Mouse (Mus musculus) stomach, embryonic 16.5 days (tissue): ENCODE data around the gene Eva1a. TPM values are rescaled to one million over a fixed set of nuclear protein-coding genes. Genes with fewer than 3 reads are reported as not detected.

Source experiments
- ATAC-seq: fragments of 200-750 bp; cut with Nextera tagmentation; 2 replicates; pipeline ENCODE4 v1.8.0; 2017; ENCODE audit warnings: moderate number of reproducible peaks, moderate TSS enrichment; ENCODE audit not compliant: insufficient read depth, low FRiP score
- H3K27ac ChIP-seq: fragments of 300-500 bp; sonication (generic); 2 replicates; pipeline ENCODE4 v1.5.1; 2014; ENCODE audit warnings: low read length
- H3K27me3 ChIP-seq: fragments of 300-500 bp; sonication (generic); 2 replicates; pipeline ENCODE4 v1.6.1; 2014; ENCODE audit warnings: low read length, control low read depth, mixed read lengths; ENCODE audit not compliant: control insufficient read depth, insufficient read depth
- H3K36me3 ChIP-seq: fragments of 300-500 bp; sonication (generic); 2 replicates; pipeline ENCODE4 v1.6.1; 2014; ENCODE audit warnings: low read length; ENCODE audit not compliant: control insufficient read depth, insufficient read depth
- H3K4me1 ChIP-seq: fragments of 300-500 bp; sonication (generic); 2 replicates; pipeline ENCODE4 v1.6.1; 2014; ENCODE audit warnings: low read length, control low read depth, mixed read lengths; ENCODE audit not compliant: control insufficient read depth, insufficient read depth
- H3K4me2 ChIP-seq: fragments of 300-500 bp; sonication (generic); 2 replicates; pipeline ENCODE4 v1.6.1; 2014; ENCODE audit warnings: low read depth, low read length, mixed read lengths
- H3K4me3 ChIP-seq: fragments of 300-500 bp; sonication (generic); replicated peaks from 2 replicates; pipeline ENCODE4 v1.5.1; 2014; ENCODE audit warnings: mild to moderate bottlenecking, low read length
- H3K9ac ChIP-seq: fragments of 300-500 bp; sonication (generic); 2 replicates; pipeline ENCODE4 v1.6.1; 2014; ENCODE audit warnings: low read length
- H3K9me3 ChIP-seq: fragments of 300-500 bp; sonication (generic); replicated peaks from 2 replicates; pipeline ENCODE4 v1.6.1; 2016; ENCODE audit warnings: low read length, control low read depth; ENCODE audit not compliant: control insufficient read depth
- whole genome bisulfite sequencing: fragments of 180-500 bp; shearing (Covaris S2); extraction: QIAGEN DNeasy Blood & Tissue Kit; methylation state at CpG from one replicate; pipeline ENCODE4 v1.1.7; 2014; 5-methylcytosine and 5-hydroxymethylcytosine counted together
- polyA plus RNA-seq: library from polyadenylated mRNA; unstranded; fragments of >200 nt; fragmentation: Nextera tagmentation; extraction: Ambion mirVana; gene quantifications from 2 replicates; pipeline ENCODE4 v1.2.1, GENCODE M21; 2015

The Eva1a gene
- polyA plus RNA-seq, 1 experiment from 2014 or later, result 16.1 TPM

- H3K27ac ChIP-seq, result no peak overlapping the region
These were observed 11.9 kb downstream of the Eva1a start for GRCm38 (mm10) chr6:82052726-82053118.

GRCm38 (mm10) chr6:82054854-82055253, 14.0 kb downstream of the Eva1a start:
- 74% methylated on average over 7 of the region's 7 CpGs for WGBS
- Histone ChIP-seq H3K4me2 (no peak overlapping the region), H3K4me1 (peaks cover 9% of the 10 kb centered on the region; the same call in 1 of the 2 replicates), H3K9ac (no peak overlapping the region), H3K4me3 (no peak overlapping the region), H3K27me3 (no peaks in the 10 kb centered on the region), H3K9me3 (no peaks in the 10 kb centered on the region), H3K36me3 (no peaks in the 10 kb centered on the region), H3K27ac (no peak overlapping the region)
- no peak for ATAC-seq

More at GRCm38 (mm10) chr6:82052726-82053118, 11.9 kb downstream of the Eva1a start:
- Histone ChIP-seq H3K9me3 (no peaks in the 10 kb centered on the region), H3K4me1 (peaks cover 5% of the 10 kb centered on the region), H3K4me3 (no peak overlapping the region), H3K27me3 (no peaks in the 10 kb centered on the region), H3K4me2 (no peak overlapping the region), H3K36me3 (no peaks in the 10 kb centered on the region), H3K9ac (no peak overlapping the region)
- ATAC-seq, result no peak
- 60% methylated on average over 2 of the region's 2 CpGs for WGBS

GRCm38 (mm10) chr6:82059896-82060295, 19.1 kb downstream of the Eva1a start:
- H3K9me3 ChIP-seq, result no peaks in the 10 kb centered on the region

GRCm38 (mm10) chr6:82065230-82065629, 24.4 kb downstream of the Eva1a start:
- 0 out of 2 replicates have a peak, but pooled peaks cover 3% of the 10 kb centered on the region for H3K4me1 ChIP-seq
- no peak overlapping the region for H3K27ac ChIP-seq
- no peaks in the 10 kb centered on the region for H3K27me3 ChIP-seq
- H3K9ac ChIP-seq, result no peak overlapping the region
- no peak overlapping the region for H3K4me2 ChIP-seq
- H3K9me3 ChIP-seq, result no peaks in the 10 kb centered on the region
- H3K4me3 ChIP-seq, result no peak overlapping the region
- no peaks in the 10 kb centered on the region for H3K36me3 ChIP-seq
- 79% methylated on average over 5 of the region's 5 CpGs for WGBS
- ATAC-seq, result no peak

More at GRCm38 (mm10) chr6:82059896-82060295, 19.1 kb downstream of the Eva1a start:
- 0 out of 2 replicates have a peak, but pooled peaks cover 9% of the 10 kb centered on the region for H3K4me1 ChIP-seq
- no peak overlapping the region for H3K4me3 ChIP-seq
- H3K27ac ChIP-seq, result no peak overlapping the region
- H3K36me3 ChIP-seq, result no peaks in the 10 kb centered on the region
- no peak overlapping the region for H3K9ac ChIP-seq
- H3K27me3 ChIP-seq, result no peaks in the 10 kb centered on the region
- WGBS, result 65% methylated on average over 7 of the region's 7 CpGs
- no peak overlapping the region for H3K4me2 ChIP-seq
- ATAC-seq, result no peak

- H3K4me2 ChIP-seq, result no peak overlapping the region
- H3K36me3 ChIP-seq, result no peaks in the 10 kb centered on the region
- 0 out of 2 replicates have a peak, but pooled peaks cover 3% of the 10 kb centered on the region for H3K4me1 ChIP-seq
- ATAC-seq, result no peak
- no peak overlapping the region for H3K27ac ChIP-seq
- H3K9me3 ChIP-seq, result no peaks in the 10 kb centered on the region
- H3K9ac ChIP-seq, result no peak overlapping the region
- no peaks in the 10 kb centered on the region for H3K27me3 ChIP-seq
- 87% methylated on average over 8 of the region's 8 CpGs for WGBS
- no peak overlapping the region for H3K4me3 ChIP-seq
These were observed 25.8 kb downstream of the Eva1a start for GRCm38 (mm10) chr6:82066515-82067081.

- Histone ChIP-seq H3K36me3 (peaks cover 4% of the 10 kb centered on the region; the same call in 1 of the 2 replicates), H3K4me3 (no peak overlapping the region), H3K27me3 (no peaks in the 10 kb centered on the region), H3K9ac (no peak overlapping the region), H3K4me1 (0 out of 2 replicates have a peak, but pooled peaks cover 3% of the 10 kb centered on the region), H3K4me2 (no peak overlapping the region), H3K27ac (no peak overlapping the region), H3K9me3 (no peaks in the 10 kb centered on the region; the same call in 1 of the 2 replicates)
- ATAC-seq, result no peak
- WGBS, result 77% methylated on average over 6 of the region's 6 CpGs
These were observed 29.6 kb downstream of the Eva1a start for GRCm38 (mm10) chr6:82070459-82070858.

- H3K27ac ChIP-seq, result no peak overlapping the region
- H3K36me3 ChIP-seq, result peaks cover 4% of the 10 kb centered on the region; the same call in 1 of the 2 replicates
- no peaks in the 10 kb centered on the region for H3K4me1 ChIP-seq
- WGBS, result 79% methylated on average over 2 of the region's 2 CpGs
- no peaks in the 10 kb centered on the region; the same call in 1 of the 2 replicates for H3K9me3 ChIP-seq
- H3K27me3 ChIP-seq, result no peaks in the 10 kb centered on the region
- H3K4me2 ChIP-seq, result no peak overlapping the region
- peak; percentile 69 for ATAC-seq
- no peak overlapping the region for H3K4me3 ChIP-seq
- H3K9ac ChIP-seq, result no peak overlapping the region
These were observed 32.2 kb downstream of the Eva1a start for GRCm38 (mm10) chr6:82073011-82073410.

- no peak for ATAC-seq
- WGBS, result 96% methylated on average over 3 of the region's 3 CpGs
- no peaks in the 10 kb centered on the region for H3K27me3 ChIP-seq
- H3K9ac ChIP-seq, result no peak overlapping the region
- no peak overlapping the region for H3K27ac ChIP-seq
- H3K4me3 ChIP-seq, result no peak overlapping the region
- H3K4me2 ChIP-seq, result no peak overlapping the region
- peaks cover 4% of the 10 kb centered on the region; the same call in 1 of the 2 replicates for H3K36me3 ChIP-seq
- no peaks in the 10 kb centered on the region; the same call in 1 of the 2 replicates for H3K9me3 ChIP-seq
- no peaks in the 10 kb centered on the region for H3K4me1 ChIP-seq
These were observed 32.7 kb downstream of the Eva1a start for GRCm38 (mm10) chr6:82073567-82073966.

- peaks cover 4% of the 10 kb centered on the region; the same call in 1 of the 2 replicates for H3K36me3 ChIP-seq
- no peak overlapping the region for H3K4me2 ChIP-seq
- H3K4me3 ChIP-seq, result no peak overlapping the region
- H3K27me3 ChIP-seq, result no peaks in the 10 kb centered on the region
- no peaks in the 10 kb centered on the region; the same call in 1 of the 2 replicates for H3K9me3 ChIP-seq
- H3K4me1 ChIP-seq, result no peaks in the 10 kb centered on the region
- WGBS, result 88% methylated on average over 4 of the region's 4 CpGs
- H3K9ac ChIP-seq, result no peak overlapping the region
- H3K27ac ChIP-seq, result no peak overlapping the region
- ATAC-seq, result no peak
These were observed 35.5 kb downstream of the Eva1a start for GRCm38 (mm10) chr6:82076364-82076763.
